Mouse (Mus musculus) brain, embryonic 14.5 days (tissue): ENCODE data around the gene Gjc1. TPM values are rescaled to one million over a fixed set of nuclear protein-coding genes. Genes with fewer than 3 reads are reported as not detected.

Source experiments
- DNase-seq: peaks from one replicate; pipeline ENCODE4 v3.0.0-alpha.2; 2011; ENCODE audit warnings: low read depth
- CTCF ChIP-seq: fragments of 200-500 bp; IDR thresholded peaks from 2 replicates; pipeline ENCODE4 v1.5.1; 2012; ENCODE audit warnings: inconsistent platforms, mild to moderate bottlenecking, moderate library complexity, borderline replicate concordance; ENCODE audit not compliant: insufficient read depth, insufficient read length; ENCODE audit errors: extremely low read depth
- POLR2A ChIP-seq: fragments of 200-500 bp; IDR thresholded peaks from 2 replicates; pipeline ENCODE4 v1.6.1; 2012; ENCODE audit warnings: mild to moderate bottlenecking, inconsistent platforms, borderline replicate concordance; ENCODE audit not compliant: poor library complexity, insufficient read depth, insufficient read length, severe bottlenecking; ENCODE audit errors: extremely low read depth
- polyA plus RNA-seq: library from polyadenylated mRNA; depleted of rRNA; stranded (reverse); fragments of >200 nt; gene quantifications from 2 replicates; pipeline ENCODE4 v1.2.3, GENCODE M21; 2012; rRNA removed

Gjc1 gene
- 52.2 and 61.0 TPM in 2 replicates for polyA plus RNA-seq

DNA sequence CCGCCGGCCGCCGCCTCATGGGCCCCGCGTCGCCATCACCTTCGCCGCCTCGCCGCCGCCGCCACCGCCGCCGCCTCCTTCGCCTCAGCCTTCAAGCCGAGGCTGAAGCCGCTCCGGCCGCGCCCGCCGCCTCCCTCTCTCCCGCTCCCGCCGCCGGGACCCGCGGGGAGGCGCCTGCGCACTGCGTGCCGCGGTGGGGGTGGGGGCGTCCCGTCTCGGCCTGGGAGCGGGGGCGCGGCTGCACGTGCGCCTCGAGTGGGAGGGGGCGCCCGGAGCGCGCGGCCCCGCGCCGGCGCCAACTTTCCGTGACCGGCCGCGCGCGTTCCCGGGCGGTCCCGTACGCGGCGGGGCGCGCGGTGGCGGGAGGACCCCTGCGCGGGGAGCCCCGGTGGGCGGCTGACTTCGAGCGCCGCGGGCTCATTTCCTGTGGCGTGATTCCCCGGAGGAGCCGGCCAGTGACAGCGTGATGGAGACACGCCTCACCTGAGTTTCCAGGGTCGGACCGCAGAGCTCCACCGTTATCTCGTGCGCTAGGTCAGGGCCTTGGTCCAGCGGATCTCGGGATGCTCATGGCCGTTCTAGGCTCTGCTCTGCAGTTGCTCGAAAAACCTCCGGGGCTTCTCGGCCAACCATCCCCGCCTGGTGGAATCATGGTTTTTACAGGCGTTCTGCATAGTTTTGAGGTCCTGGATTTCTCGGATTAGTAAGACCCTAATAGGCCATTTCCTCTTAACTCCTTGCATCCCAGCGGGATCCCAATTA lies at the start of gene Gjc1:
TSS of gene Gjc1 (minus strand) at position 680 of the 762 bp plus-strand sequence.
- TF ChIP-seq CTCF: peak; percentile 32; the same call in 1 of the 2 replicates
- TF ChIP-seq POLR2A: peak; percentile 93
- DNase-seq: peak; percentile 82

DNA sequence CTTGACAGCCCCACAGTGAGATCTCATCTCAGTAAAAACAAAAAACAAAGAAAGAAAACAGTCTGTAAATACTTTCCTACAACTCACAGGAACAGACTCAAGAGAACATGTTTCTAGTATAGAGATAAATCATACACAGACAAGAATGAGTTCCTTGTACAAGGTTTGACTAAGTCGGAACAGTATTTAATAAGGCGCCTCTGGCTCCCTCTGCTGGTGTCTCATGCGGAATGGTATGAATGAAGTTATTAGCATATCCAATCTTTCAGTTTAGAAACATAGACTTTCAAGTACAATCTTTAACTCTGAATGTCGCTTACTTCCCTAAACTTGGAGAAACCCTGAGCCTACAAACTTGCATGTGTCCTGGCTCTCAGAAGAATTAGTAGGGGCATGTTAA lies 44.8 kb upstream of the Gjc1 start:
- peak; percentile 67; the same call in 1 of the 2 replicates for TF ChIP-seq CTCF
- TF ChIP-seq POLR2A: no peak
- peak; percentile 91 for DNase-seq

DNA sequence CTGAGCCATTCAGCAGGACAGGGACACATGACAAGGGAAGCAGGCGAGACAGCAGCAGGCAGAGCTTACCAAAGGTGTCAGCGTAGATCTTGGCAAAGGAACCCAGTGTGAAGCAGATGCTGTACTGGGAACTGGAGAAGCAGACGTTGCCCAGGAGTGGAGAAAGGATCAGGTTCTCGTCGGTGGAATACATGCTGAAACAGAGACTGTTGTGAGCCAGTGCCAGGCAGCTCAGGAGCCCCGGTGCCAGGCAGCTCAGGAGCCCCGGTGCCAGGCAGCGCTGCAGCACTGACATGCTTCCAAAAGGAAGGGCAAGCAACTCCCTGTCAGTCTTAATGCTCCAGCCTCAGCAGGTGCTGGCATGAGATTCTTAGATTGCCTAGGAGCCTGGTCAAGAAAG lies 40.4 kb upstream of the Gjc1 start:
- TF ChIP-seq POLR2A (no peak), CTCF (no peak)
- peak; percentile 58 for DNase-seq

DNA sequence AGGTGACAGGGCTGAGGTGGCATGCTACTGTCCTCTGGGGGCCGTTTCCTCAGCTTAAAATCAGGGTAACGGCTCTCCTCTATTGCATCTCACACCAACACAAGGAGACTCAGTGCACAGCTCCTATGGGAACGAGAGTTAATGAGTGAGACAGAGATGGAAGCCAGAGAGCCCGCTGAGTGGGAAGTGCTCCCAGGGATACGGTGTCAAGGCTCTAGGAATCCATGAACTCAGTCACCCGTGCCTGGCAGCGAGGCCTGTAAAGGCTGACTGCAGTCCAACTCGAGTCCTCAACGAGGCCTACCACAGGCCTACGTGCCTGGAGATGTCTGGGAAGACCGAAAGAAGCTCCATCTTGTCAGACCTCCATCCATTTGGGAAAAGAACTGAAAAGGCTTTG lies 39.5 kb upstream of the Gjc1 start:
- DNase-seq: no peak
- TF ChIP-seq CTCF (no peak), POLR2A (no peak)

DNA sequence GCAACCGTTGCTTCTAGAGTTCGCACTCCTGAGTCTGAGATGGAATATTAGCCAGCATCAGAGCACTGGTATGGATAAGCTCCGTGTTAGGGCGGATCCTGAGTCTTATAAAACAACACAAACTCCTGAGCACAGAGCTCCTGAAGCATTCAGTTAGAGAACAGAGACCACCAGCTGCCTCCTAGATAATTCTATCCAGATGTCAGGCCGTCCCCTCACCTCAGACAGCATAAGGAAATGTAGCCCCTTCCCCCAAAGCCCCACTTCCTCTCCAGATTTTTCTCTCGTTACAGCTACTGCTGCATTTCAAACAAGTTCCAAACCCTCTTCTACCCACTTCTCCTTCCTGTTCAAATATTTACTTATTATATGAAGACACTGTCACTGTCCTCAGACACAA lies 36.4 kb upstream of the Gjc1 start:
- no peak for TF ChIP-seq CTCF
- no peak for TF ChIP-seq POLR2A
- DNase-seq: no peak

DNA sequence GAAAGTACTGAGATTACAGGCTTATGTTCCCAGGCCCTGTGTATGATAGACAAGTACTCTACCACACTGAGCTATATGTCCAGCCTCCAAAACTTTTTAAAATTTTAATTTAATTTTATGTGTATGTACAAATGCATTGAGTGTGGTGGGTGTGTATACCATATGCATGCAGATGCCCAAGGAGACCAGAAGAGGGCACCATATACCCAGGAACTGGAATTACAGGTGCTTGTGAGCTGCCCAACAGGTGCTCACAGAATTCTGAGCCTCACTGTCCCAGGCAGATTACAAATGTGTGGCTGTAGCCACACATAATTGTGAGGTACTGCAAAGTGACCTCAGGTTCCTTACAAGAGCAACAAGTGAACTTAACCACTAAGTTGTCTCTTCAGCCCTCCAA lies 34.3 kb upstream of the Gjc1 start:
- TF ChIP-seq CTCF (peak; percentile 40; the same call in 1 of the 2 replicates), POLR2A (no peak)
- peak; percentile 11 for DNase-seq

DNA sequence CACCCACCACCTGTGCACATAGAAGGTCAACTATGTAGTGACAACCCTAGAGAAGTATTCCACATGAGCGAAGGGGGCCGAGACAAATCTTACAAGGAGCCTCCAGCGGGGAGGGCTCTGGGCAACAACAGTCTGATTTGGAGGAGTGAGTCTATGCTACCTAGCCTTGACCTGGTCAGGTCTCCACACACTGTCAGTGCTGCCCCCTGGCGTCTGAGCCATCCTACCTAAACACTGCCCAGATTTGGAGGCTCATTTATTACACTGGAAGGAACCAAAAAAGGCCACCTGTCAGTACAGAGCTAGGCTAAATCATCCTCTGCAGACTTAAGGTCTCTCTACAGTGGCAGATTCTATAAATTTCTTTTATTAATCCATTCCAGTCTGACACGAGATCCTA lies 32.4 kb upstream of the Gjc1 start:
- TF ChIP-seq CTCF: peak; percentile 63; the same call in 1 of the 2 replicates
- TF ChIP-seq POLR2A: no peak

DNA sequence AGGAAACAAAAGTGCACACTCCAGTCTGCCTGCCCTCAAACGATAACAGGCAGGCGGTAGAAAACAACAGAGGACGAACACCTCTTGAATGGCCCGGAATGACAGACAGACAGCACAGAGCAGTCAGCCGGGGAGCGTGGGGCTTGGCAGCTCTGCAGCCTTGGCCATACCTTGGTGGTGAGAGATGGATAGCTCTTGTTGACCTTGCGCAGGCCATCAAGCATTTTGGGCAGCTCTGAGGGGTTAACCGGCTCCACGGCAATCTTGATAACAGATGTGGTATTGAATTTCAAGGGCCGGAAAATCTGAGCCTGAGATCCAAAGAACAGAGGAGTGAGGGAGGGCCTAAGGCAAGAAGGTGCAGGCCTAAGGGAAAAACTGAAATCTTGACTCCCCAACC lies 26.4 kb upstream of the Gjc1 start:
- no peak for DNase-seq
- TF ChIP-seq POLR2A (no peak), CTCF (no peak)

More for the DNA sequence above, 32.4 kb upstream of the Gjc1 start:
- peak; percentile 58 for DNase-seq

DNA sequence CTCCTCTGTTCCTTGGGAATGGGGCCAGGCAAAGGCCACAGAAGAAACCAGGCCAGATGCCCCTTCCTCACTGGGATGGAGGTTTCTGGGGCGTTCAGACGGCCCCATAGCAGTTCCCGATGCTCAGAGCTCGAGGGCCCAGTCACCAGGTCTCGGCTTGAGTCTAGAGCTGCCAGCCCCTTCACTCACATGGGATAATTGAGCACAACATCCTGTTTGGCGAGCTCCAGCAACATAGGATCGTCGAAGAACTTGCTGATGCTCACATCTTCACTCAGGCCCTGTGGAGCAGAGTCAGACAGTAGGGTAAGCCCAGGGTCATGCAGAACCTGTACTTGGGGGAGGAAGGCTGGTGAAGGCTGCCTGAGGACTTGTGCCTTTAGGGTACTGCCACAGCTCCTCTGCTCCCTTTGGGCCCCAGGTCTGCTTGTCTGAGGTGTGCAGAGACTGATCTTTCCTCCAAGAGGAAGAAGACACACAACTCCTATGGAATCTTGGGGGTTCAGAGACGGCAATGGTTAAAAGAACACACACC lies 19.2 kb upstream of the Gjc1 start:
- no peak for DNase-seq
- TF ChIP-seq POLR2A (no peak), CTCF (no peak)

DNA sequence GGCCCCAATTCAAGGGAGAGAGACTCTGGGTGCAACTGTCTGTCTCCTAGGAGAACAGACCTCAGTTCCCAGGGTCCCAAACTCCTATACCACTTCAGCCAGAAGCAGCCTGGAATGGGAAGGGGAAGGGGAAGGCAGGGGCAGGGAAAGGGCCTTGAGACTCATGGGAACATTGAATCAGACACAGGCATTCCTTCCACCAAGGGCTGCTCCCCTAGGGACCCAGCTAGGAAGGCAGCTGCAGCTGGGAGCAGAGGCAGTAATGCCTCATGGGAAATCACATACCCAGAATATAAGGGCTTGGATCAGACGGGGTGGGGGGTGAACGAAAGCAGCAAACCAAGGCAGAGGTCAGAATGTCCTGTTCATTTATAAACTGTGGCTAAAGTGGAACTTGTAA lies 18.6 kb upstream of the Gjc1 start:
- DNase-seq: no peak
- no peak for TF ChIP-seq POLR2A
- no peak for TF ChIP-seq CTCF

DNA sequence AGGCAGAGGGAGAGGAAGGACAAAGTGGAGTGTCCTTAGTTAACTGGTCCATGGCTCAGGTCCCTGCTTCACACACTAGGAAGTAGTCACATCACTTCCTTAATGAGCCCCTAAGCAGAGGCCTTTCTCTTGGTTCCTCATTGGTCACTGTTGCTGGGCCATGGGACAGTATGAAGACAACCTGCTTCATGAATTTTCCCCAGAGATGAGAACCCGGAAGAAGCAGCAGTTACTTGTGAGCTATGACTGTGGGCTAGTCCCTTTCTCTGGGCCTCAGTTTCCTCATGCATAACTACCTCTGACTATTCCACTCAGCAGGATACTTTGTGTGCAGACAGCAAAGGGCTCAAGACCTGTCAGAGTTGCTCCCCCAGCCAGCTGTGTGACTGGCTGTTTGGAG lies 17.9 kb upstream of the Gjc1 start:
- DNase-seq: no peak
- TF ChIP-seq CTCF (no peak), POLR2A (no peak)

DNA sequence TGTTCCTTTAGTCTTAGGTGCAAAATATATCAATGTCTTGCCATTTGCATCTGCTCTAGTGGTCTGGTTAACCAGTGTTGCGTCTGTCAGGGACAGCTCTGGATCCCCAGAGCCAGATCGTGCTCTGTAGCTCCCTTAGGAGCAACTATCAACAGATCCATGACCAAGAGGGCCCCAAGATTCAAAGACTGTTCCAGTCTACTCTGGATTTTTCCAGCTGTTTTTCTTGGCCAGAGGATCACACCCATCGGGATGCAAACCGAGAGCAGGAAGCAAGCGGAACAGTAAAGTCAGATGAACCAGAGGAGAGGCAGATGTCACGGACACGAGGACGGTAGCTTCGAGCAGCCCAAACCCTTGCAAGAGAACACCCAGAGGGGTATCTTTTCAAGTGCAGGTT lies 16.6 kb upstream of the Gjc1 start:
- no peak for TF ChIP-seq POLR2A
- no peak for TF ChIP-seq CTCF
- no peak for DNase-seq

DNA sequence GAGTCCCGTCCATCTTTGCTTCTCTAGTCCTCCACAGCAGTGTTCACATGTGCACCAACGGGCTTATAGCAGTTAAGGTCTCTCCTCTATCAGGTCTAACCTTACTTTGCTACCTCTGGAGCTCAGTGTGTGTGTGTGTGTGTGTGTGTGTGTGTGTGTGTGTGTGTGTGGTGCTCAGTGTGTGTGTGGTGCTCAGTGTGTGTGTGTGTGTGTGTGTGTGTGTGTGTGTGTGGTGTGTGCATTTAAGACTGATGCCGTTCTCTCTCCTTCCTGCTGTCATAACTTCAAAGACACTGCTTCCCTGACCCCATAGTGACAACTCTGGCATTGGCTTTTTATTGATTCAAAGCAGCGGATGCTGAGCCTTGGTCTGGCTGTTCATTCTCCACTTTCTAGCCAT lies 16.0 kb upstream of the Gjc1 start, which contains the start of gene Higd1b:
TSS of gene Higd1b (plus strand) at position 301 of the 400 bp plus-strand sequence.
- no peak for TF ChIP-seq CTCF
- TF ChIP-seq POLR2A: no peak

More for the DNA sequence above, 16.0 kb upstream of the Gjc1 start, which contains the start of gene Higd1b:
- DNase-seq: no peak
